Mouse (Mus musculus) heart, postnatal 0 days (tissue): Measurements from ENCODE around the gene Ablim1. TPM values are rescaled to one million over a fixed set of nuclear protein-coding genes. Genes with fewer than 3 reads are reported as not detected.
A peak's percentile ranks its signal among the peaks of the same experiment; 100 is the strongest.

Experiments used
- ATAC-seq: fragments of 200-750 bp; cut with Nextera tagmentation; 2 replicates; pipeline ENCODE4 v1.8.0; 2017; ENCODE audit warnings: low read depth, moderate number of reproducible peaks, moderate library complexity; ENCODE audit not compliant: insufficient read depth
- DNase-seq: peaks from one replicate; pipeline ENCODE4 v3.0.0-alpha.2; 2016; ENCODE audit warnings: low spot score
- H3K27ac ChIP-seq: fragments of 300-500 bp; sonication (generic); 2 replicates; pipeline ENCODE4 v1.5.1; 2014; ENCODE audit warnings: low read depth, mild to moderate bottlenecking
- H3K27me3 ChIP-seq: fragments of 300-500 bp; sonication (generic); 2 replicates; pipeline ENCODE4 v1.6.1; 2014; ENCODE audit warnings: low read length, mixed read lengths; ENCODE audit not compliant: control insufficient read depth, insufficient read depth
- H3K36me3 ChIP-seq: fragments of 300-500 bp; sonication (generic); replicated peaks from 2 replicates; pipeline ENCODE4 v1.6.1; 2014; ENCODE audit warnings: low read length, mixed read lengths; ENCODE audit not compliant: control insufficient read depth, insufficient read depth
- H3K4me1 ChIP-seq: fragments of 300-500 bp; sonication (generic); 2 replicates; pipeline ENCODE4 v1.6.1; 2014; ENCODE audit warnings: antibody characterized with exemption; ENCODE audit not compliant: control insufficient read depth, insufficient read depth
- H3K4me2 ChIP-seq: fragments of 300-500 bp; sonication (generic); 2 replicates; pipeline ENCODE4 v1.6.1; 2014; ENCODE audit warnings: low read depth, mild to moderate bottlenecking, low read length, moderate library complexity
- H3K4me3 ChIP-seq: fragments of 300-500 bp; sonication (generic); 2 replicates; pipeline ENCODE4 v1.5.1; 2014; ENCODE audit warnings: low read depth, low read length
- H3K9ac ChIP-seq: fragments of 300-500 bp; sonication (generic); replicated peaks from 2 replicates; pipeline ENCODE4 v1.6.1; 2014; ENCODE audit warnings: low read depth, low read length, mixed read lengths
- H3K9me3 ChIP-seq: fragments of 300-500 bp; sonication (generic); replicated peaks from 2 replicates; pipeline ENCODE4 v1.6.1; 2016; ENCODE audit warnings: low read length; ENCODE audit not compliant: control insufficient read depth
- CTCF ChIP-seq: IDR thresholded peaks from 2 replicates; pipeline ENCODE4 v1.5.1; 2016; ENCODE audit warnings: antibody characterized with exemption, control low read depth, low read depth
- EP300 ChIP-seq: IDR thresholded peaks from 2 replicates; pipeline ENCODE4 v1.6.1; 2016; ENCODE audit warnings: antibody characterized with exemption, low read depth
- whole genome bisulfite sequencing: fragments of 180-500 bp; shearing (Covaris S2); extraction: QIAGEN DNeasy Blood & Tissue Kit; methylation state at CpG from one replicate; pipeline ENCODE4 v1.1.7; 2014; 5-methylcytosine and 5-hydroxymethylcytosine counted together
- polyA plus RNA-seq: library from polyadenylated mRNA; unstranded; fragments of >200 nt; fragmentation: Nextera tagmentation; extraction: Ambion mirVana; gene quantifications from 2 replicates; pipeline ENCODE4 v1.2.1, GENCODE M21; 2015
- total RNA-seq: library from RNA; depleted of rRNA; stranded (reverse); fragments of >200 nt; gene quantifications from 2 replicates; pipeline ENCODE4 v1.2.3, GENCODE M21; 2014; ENCODE audit warnings: low replicate concordance

Ablim1 gene
- total and polyA plus RNA-seq, 2 experiments from 2014 or later = 106 to 235 TPM

DNA sequence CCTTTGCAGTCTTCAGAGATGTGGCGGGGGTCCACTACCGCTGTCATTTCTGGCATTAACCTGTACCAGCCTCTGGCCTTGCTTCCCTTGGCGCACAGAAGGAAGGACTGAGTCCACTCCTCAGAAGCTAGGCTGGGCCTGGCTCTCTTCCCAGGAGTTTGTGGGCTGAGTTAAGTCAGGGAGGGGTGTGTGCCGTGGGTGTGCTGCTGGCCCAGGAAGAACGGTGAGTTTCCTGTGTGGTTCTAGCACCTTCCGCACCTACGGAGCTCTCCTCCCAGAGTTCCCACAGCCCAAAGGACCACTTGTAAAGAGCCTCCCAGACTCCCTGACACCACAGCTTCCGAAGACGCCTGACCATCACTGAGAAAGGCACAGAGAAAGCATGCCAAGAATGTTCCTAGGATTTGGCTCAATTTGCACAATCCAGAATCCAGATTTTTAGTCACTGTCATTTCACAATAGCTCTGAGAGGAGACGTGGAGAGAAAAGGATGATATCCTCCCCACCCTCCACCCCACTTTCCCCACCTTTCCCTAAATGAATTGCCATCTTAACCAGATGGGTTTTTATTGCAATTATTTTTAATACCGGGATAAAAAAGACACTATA, 75.4 kb downstream of the Ablim1 start:
- H3K36me3 ChIP-seq = no peaks in the 10 kb centered on the region
- TF ChIP-seq CTCF (no peak), EP300 (no peak)
- no peak overlapping the region for H3K4me3 ChIP-seq
- H3K4me2 ChIP-seq = peak overlapping the region; percentile 39
- H3K9ac ChIP-seq = no peak overlapping the region
- no peaks in the 10 kb centered on the region for H3K27me3 ChIP-seq
- WGBS = 42% methylated on average over 11 of the region's 11 CpGs
- H3K9me3 ChIP-seq = no peaks in the 10 kb centered on the region
- ATAC-seq (no peak), DNase-seq (peak; percentile 20)
- peak overlapping the region; percentile 47; the same call in 1 of the 2 replicates for H3K27ac ChIP-seq
- peaks cover 39% of the 10 kb centered on the region for H3K4me1 ChIP-seq

DNA sequence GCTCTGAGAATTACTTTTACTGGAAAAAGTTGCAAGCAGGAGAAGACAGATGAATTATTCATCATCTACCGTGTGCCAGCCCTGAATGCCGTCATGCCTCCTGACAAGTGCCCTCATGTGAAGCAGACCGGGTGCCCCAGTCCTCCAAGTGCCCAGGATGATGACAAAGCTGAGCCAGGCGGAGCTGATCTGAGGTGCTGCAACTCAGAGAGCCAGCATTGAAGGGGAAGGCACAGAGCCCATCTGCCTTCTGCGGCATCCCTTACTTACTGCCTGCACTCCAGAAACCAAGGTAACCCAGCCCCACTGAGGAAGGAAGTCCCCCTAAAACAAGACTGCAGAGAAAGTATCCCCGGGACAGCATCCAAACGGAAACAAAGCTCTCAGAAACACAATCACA, 76.3 kb downstream of the Ablim1 start:
- no peaks in the 10 kb centered on the region for H3K36me3 ChIP-seq
- no peaks in the 10 kb centered on the region for H3K9me3 ChIP-seq
- H3K4me1 ChIP-seq = peaks cover 35% of the 10 kb centered on the region
- no peak overlapping the region for H3K4me2 ChIP-seq
- TF ChIP-seq CTCF (no peak), EP300 (no peak)
- no peak overlapping the region for H3K4me3 ChIP-seq
- DNase-seq (no peak), ATAC-seq (no peak)
- H3K27me3 ChIP-seq = no peaks in the 10 kb centered on the region
- H3K27ac ChIP-seq = peak overlapping the region; percentile 47; the same call in 1 of the 2 replicates
- no peak overlapping the region for H3K9ac ChIP-seq
- WGBS = 57% methylated on average over 7 of the region's 7 CpGs

DNA sequence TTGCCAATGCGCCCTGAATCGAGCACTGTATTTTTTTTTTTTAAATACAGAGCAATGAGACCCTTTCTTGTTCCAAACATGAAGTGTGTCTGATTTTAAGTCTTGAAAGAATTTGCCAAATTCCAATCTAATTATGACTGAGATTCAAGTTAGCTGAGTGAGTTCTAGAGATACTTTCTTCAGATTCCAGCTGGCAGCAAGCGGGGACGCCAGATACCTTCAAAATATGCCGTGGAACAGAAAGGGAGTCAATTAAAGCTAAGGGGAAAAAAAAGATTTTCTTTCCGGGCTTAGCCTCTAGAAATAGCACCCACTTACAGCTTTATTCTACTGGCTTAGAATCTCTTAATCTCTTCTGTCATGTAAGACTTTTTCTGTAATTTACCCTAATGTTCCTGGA, 77.2 kb downstream of the Ablim1 start:
- H3K9me3 ChIP-seq = no peaks in the 10 kb centered on the region
- whole genome bisulfite sequencing = 76% methylated on average over 6 of the region's 6 CpGs
- no peak for ATAC-seq
- no peak overlapping the region for H3K27ac ChIP-seq
- H3K27me3 ChIP-seq = no peaks in the 10 kb centered on the region
- no peaks in the 10 kb centered on the region for H3K36me3 ChIP-seq
- TF ChIP-seq CTCF (no peak), EP300 (no peak)
- no peak for DNase-seq
- H3K4me1 ChIP-seq = peaks cover 30% of the 10 kb centered on the region
- no peak overlapping the region for H3K4me2 ChIP-seq
- no peak overlapping the region for H3K9ac ChIP-seq
- H3K4me3 ChIP-seq = no peak overlapping the region

DNA sequence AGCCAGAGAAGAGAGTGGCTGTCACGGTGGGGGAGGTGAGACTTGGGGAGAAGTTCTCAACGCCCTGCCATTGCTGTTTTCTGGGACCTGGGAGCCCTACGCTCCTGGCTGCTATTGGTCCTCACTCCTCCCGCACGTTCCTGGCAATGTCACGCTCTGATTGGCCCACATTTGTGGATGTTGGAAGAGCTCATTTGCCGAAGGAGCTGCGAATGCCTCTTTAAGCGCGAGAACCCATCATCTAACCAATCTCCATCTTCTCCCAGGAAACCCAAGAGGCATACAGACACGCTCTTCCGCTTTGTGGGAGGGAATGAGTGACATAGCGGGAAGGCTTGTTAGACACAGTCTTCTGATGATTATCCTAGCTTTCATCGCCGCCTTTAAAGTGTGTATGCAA, 78.1 kb downstream of the Ablim1 start:
- DNase-seq = no peak
- Histone ChIP-seq H3K36me3 (no peaks in the 10 kb centered on the region), H3K4me3 (no peak overlapping the region), H3K4me2 (no peak overlapping the region), H3K27me3 (no peaks in the 10 kb centered on the region), H3K9me3 (no peaks in the 10 kb centered on the region), H3K9ac (no peak overlapping the region), H3K4me1 (peaks cover 30% of the 10 kb centered on the region), H3K27ac (no peak overlapping the region)
- ATAC-seq = no peak
- 80% methylated on average over 15 of the region's 15 CpGs for WGBS
- TF ChIP-seq CTCF = no peak

DNA sequence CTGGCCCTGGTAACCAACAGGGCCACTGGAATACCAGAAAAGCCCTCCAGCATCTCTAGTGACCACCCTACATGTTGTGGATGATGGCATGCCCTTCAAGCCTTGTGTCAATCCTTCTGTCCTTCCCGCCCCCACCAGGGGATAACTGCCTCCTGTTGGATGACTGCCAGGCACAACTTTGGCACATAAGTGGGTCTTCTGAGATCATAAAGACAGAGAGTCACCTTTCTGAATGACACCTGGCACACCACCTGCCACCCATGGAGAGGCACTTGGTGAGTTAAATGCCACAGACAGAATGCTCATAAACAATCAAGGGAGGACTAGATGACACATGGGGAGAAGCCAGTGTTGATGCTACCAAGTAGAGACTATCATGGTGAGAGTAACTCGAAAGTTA, 78.8 kb downstream of the Ablim1 start:
- H3K9me3 ChIP-seq = no peaks in the 10 kb centered on the region
- no peak overlapping the region for H3K4me3 ChIP-seq
- no peak for DNase-seq
- no peak overlapping the region for H3K27ac ChIP-seq
- ATAC-seq = no peak
- no peaks in the 10 kb centered on the region for H3K36me3 ChIP-seq
- WGBS = 62% methylated on average over 2 of the region's 2 CpGs
- no peak overlapping the region for H3K4me2 ChIP-seq
- H3K27me3 ChIP-seq = no peaks in the 10 kb centered on the region
- TF ChIP-seq EP300 (no peak), CTCF (no peak)
- peaks cover 27% of the 10 kb centered on the region for H3K4me1 ChIP-seq
- no peak overlapping the region for H3K9ac ChIP-seq

DNA sequence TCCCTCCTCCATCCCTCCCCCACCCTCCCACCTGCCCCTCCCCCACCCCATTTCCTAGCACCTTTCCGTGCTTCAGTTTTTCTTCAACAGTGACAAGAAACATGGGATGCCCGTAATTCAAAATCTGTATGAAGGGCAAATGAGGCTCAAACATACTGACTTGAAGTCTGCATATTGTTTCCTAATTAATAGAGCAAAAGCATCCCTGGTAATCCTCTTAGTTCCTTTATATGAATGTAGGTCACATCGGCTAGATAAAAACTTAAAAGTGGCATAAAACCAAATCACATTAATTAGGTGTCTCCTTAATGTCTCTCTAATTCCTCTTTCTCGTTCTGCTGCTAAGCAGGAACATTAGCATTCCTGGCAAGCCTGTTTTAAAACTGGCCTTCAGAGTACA, 83.7 kb downstream of the Ablim1 start:
- DNase-seq (no peak), ATAC-seq (no peak)
- H3K27me3 ChIP-seq = no peaks in the 10 kb centered on the region
- no peak overlapping the region for H3K27ac ChIP-seq
- no peak overlapping the region for H3K9ac ChIP-seq
- no peaks in the 10 kb centered on the region for H3K36me3 ChIP-seq
- H3K4me3 ChIP-seq = no peak overlapping the region
- no peaks in the 10 kb centered on the region for H3K9me3 ChIP-seq
- 73% methylated on average over 4 of the region's 4 CpGs for WGBS
- no peak for TF ChIP-seq CTCF
- no peak for TF ChIP-seq EP300
- H3K4me1 ChIP-seq = no peaks in the 10 kb centered on the region
- H3K4me2 ChIP-seq = no peak overlapping the region
